Mouse (Mus musculus): ENCODE results near the gene Scarf2. TPM values are rescaled to one million over a fixed set of nuclear protein-coding genes. Genes with fewer than 3 reads are reported as not detected.

Scarf2 gene
- total RNA-seq, 2 experiments from 2014 or later: 2.9 to 3.2 TPM

DNA sequence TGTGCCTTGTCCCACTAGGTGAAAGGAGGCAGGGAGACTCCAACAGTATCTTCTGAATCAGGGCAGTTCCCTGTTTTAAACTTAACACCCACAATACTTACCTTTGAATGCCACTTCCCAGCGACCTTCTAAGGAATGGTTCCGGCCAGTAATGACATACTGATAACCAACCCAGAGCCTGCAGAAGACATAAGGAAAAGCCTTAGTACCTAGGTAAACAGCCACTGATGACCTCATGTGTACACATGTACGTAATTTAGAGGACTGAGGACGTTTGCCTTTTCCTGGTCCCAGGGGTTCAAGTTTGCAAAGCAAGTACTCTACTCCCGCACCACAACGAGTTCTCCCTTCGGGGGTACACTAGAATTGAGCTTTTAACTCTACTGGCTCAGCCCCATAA is 60.1 kb downstream of the Scarf2 start:
- DNase-seq (ENCODE audit: low spot score in 2 of 2): no peak
- intact Hi-C loops (cut with DNase I): no loop called here

Other genes with a start within 250 kb of the Scarf2 start
- gene Lrrc74b, start 236.0 kb upstream of the Scarf2 start, total RNA-seq (2021): under 1 TPM; 0.71 to 0.85 TPM
- under 1 TPM; 0.80 to 0.99 TPM for gene P2rx6, start 235.4 kb upstream of the Scarf2 start, total RNA-seq (2021)
- 10 to 100 TPM; 83.2 to 87.4 TPM for gene Slc7a4, start 214.1 kb upstream of the Scarf2 start, total RNA-seq (2021)
- gene Smpd4, start 177.9 kb upstream of the Scarf2 start, total RNA-seq (2021): 10 to 100 TPM; 62.4 to 63.8 TPM
- gene Ccdc74a, start 150.8 kb upstream of the Scarf2 start, total RNA-seq (2021): 10 to 100 TPM; 22.3 to 26.4 TPM
- gene Med15, start 64.4 kb upstream of the Scarf2 start, total RNA-seq (2021): 10 to 100 TPM; 66.3 to 69.1 TPM
- gene Klhl22, start 37.7 kb upstream of the Scarf2 start, total RNA-seq (2021): 100 to 1,000 TPM in 1 of 2 experiments, 10 to 100 TPM in 1; 87.8 to 101 TPM
- 1 to 10 TPM; 4.7 to 5.4 TPM for gene B830017H08Rik, start 35.8 kb downstream of the Scarf2 start, total RNA-seq (2021)
- 10 to 100 TPM; 12.3 to 13.8 TPM for gene Car15, start 41.1 kb downstream of the Scarf2 start, total RNA-seq (2021)
- gene Gm20518, start 94.4 kb downstream of the Scarf2 start, total RNA-seq (2021): 1 to 10 TPM; 1.9 to 2.9 TPM
- gene Tssk1, start 96.9 kb downstream of the Scarf2 start, total RNA-seq (2021): under 1 TPM in 1 of 2 experiments, not detected in 1; 0.09 TPM
- gene Dgcr2, start 101.3 kb downstream of the Scarf2 start, total RNA-seq (2021): 100 to 1,000 TPM in 1 of 2 experiments, 10 to 100 TPM in 1; 98.0 to 102 TPM
- not detected for gene Tssk2, start 101.4 kb downstream of the Scarf2 start, total RNA-seq (2021)
- gene Ess2, start 114.1 kb downstream of the Scarf2 start, total RNA-seq (2021): 10 to 100 TPM; 28.7 to 30.1 TPM
- not detected for gene Gsc2, start 117.8 kb downstream of the Scarf2 start, total RNA-seq (2021)
- gene Slc25a1, start 130.9 kb downstream of the Scarf2 start, total RNA-seq (2021): 10 to 100 TPM; 39.5 to 46.0 TPM
- gene Vpreb2, start 183.1 kb downstream of the Scarf2 start, total RNA-seq (2021): not detected

All from left cerebral cortex, postnatal 25 days (tissue).